Mouse (Mus musculus) ES-Bruce4 (cell line): ENCODE data around the gene Usp42.

Source experiments
- CTCF ChIP-seq: IDR thresholded peaks from one replicate; pipeline ENCODE4 v1.8.1; 2011; ENCODE audit warnings: low read depth, low read length
- EP300 ChIP-seq: IDR thresholded peaks from 2 replicates; pipeline ENCODE4 v1.6.1; 2011; ENCODE audit warnings: low read depth, low read length; ENCODE audit not compliant: insufficient read depth
- POLR2A ChIP-seq: IDR thresholded peaks from one replicate; pipeline ENCODE4 v1.8.1; 2011; ENCODE audit warnings: low read length; ENCODE audit not compliant: insufficient read depth

- no peak for TF ChIP-seq CTCF
- TF ChIP-seq POLR2A: no peak
- TF ChIP-seq EP300: no peak
Observed at GRCm38 (mm10) chr5:143668884-143669283, 63.2 kb downstream of the Usp42 start.
